Mouse (Mus musculus) cerebellum, adult 2 months (tissue): ENCODE measurements at regions not wholly inside any gene's neighbourhood (a gene's known extent, or its start where the extent isn't known, plus 50 kb on each side); places are given as distances from the start of the nearest gene placed in this dataset.

Source experiments
- CTCF ChIP-seq: fragments of 200-500 bp; IDR thresholded peaks from 2 replicates; pipeline ENCODE4 v1.5.1; 2011; ENCODE audit warnings: low read depth, mild to moderate bottlenecking, control low read depth, low read length, moderate library complexity, borderline replicate concordance; ENCODE audit not compliant: insufficient read depth
- POLR2A ChIP-seq: fragments of 200-500 bp; IDR thresholded peaks from 2 replicates; pipeline ENCODE4 v1.6.1; 2011; ENCODE audit warnings: low read length, control low read depth, borderline replicate concordance; ENCODE audit not compliant: insufficient read depth

DNA sequence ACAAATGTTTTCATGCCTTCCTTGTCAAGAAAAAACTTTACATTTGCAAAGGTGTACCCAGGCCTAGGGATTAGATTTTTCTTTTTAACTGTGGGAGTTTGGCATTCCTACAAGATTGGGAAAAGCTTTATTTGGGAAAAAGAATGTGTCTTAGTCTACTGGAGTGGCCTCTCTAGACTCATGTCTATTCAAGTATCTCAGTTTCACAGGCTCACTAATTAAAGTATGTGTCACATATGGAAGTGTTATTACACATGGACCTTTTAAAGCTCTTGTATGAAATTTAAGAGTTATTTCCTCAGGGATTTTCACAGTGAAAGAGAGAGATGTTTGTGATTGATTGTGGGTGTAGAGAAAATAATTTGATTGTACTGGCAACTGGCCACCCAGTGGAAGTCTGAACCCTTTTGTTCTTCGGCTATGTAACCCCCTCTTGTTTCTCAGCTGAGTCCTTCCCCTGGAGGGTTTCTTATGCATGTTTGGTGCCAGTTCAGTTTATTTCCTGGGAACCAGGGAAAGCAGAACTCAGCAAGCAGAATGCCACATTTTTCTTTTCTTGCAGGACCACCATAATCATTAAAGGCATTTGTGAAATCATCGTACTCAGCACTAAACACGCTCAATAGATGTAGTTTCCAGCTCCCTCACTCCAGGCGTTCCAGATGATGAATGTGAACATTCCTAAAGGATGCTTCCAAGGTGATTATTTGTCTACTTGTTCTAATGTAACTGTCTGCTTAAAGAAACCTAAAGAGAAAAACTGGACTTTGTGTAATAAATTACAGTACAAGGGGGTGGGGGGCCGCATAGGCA is 479.9 kb upstream of the 4931417E11Rik start:
- TF ChIP-seq CTCF (no peak), POLR2A (no peak)
